Mouse (Mus musculus) R1 (cell line): Measurements from ENCODE around the gene Btg3.

Source experiments
- DNase-seq: peaks from one replicate; pipeline ENCODE4 v3.0.0-alpha.2; 2018; ENCODE audit warnings: low read depth, low spot score

Gene Btg3

DNA sequence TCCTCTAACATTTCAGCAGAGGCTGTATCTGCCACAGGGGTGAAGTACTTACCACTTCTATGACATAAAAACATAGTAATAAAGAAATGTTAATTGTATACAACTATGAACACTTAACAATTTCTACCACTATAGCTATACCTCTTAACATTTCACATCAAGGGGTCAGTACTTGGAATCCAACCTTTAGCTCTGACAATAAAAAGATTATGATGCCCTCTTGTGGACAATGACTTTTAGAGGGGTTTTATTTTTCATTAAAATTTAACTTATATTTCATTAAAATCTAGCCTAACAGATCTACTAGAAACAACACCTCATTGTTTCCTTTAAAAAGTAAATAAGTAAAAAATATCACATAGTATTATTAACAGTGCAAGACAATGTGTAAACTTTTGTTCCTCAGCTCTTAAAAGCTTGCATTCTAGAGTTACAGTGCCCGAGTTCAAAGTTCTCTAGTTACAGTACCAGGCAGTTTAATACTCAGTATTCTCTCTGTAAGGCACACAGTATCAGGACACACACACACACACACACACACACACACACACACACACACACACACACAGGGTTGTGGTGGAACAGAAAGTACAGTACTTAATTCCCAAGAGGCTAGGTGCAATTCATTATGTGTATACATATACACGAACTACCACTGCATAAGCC is 30.2 kb downstream of the Btg3 start:
- DNase-seq = no peak

DNA sequence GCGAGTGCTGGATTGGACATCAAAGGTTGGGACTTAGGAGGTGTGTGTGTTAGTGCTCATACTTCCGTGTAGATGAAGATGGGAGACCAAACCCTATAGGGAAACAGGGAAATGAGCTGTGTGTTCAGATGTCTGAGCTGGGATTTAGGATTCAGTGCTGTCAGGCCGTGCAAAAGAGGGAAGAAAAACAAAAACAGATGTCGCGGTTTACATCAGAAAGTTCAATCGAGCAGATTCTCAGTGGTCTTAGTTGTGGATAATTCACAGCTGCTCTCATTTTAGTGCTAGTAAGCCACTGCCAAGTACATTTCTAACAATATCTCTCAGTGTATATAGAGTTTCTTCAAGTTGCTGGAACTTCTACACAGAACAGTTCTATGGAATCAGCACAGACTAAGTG is 33.2 kb downstream of the Btg3 start:
- DNase-seq = no peak

- DNase-seq = no peak
Measured at GRCm38 (mm10) chr16:78342767-78343166, 34.2 kb downstream of the Btg3 start.

DNA sequence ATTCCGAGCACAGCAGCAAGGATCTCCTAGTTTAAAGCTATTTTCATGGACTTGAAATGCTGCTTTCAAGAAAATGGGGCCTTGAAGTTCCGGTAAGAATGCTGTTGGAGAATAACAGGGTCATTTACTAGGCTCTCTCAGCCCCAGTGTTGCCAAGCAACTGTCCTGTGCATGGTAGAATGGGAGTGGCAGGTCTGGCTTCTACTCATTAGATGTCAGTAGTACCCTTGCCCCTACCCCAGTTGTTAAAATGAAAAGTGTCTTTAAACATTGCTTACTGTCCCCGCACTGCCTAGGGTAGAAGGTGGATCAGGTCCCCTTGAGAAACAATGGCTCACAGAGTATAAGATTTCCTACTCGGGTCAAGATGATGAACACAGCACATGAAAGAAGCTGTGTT is 35.6 kb downstream of the Btg3 start:
- peak; percentile 39 for DNase-seq

- DNase-seq = no peak
Measured at GRCm38 (mm10) chr16:78337226-78337625, 39.8 kb downstream of the Btg3 start.

DNA sequence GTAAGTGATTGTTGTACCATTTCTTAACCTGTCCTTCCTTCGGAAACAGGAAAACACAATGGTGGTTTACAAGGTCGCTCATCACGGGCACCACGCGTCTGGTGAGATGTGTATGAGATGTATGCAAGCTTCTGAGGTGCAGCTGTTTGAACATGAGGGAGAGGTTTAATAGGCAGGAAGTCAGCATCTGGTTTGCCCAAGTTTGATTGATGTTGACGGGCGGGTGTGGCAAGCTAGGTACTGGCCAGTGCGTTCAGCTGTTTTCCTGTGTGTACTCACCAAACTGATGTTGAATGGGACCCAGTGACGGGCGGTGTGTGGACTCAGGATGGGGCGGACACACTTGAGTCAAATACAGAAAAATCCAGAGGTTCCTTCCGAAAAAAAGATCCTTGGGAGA is 49.0 kb downstream of the Btg3 start:
- DNase-seq = no peak

DNA sequence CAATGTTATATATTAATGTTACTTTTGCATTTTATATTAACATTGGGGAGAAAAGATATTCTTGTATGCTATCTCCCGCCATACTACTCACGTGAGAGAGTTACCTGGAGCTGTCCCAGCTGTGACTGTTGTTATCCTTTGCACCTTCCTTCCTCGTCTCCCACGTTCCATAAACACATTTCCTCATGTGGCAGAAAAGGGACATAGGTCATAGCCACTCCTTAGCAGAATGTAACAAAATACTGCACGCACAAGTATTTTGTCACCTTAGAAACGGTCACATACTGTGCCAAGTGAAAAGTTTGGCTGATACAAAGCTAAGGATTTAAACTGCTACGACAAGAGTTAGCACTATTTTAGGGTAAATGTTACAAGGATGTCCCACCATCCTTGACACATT is 49.4 kb downstream of the Btg3 start:
- DNase-seq = no peak

- DNase-seq = no peak
Measured at GRCm38 (mm10) chr16:78325972-78326848, 50.8 kb downstream of the Btg3 start.

- no peak for DNase-seq
Measured at GRCm38 (mm10) chr16:78322140-78322539, 54.9 kb downstream of the Btg3 start.

DNA sequence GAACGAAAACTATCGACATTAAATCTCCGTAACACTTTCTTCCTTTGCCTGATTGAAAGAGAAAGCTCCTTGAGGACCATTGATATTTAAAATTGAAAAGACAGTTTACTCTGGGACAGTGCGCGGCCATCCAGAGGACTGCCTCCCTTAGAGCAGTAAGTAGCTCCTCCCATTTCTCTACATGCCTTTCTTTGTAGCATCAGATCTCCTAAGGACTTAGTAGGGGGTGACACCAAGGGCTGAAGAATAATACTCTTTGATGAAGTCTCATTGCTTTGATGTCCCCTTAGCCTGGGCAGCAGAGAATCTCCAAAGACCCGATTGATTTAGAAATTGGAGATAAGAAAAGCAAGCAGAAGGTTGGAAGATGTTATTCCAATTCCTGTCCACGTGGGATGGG is 55.4 kb downstream of the Btg3 start:
- no peak for DNase-seq

DNA sequence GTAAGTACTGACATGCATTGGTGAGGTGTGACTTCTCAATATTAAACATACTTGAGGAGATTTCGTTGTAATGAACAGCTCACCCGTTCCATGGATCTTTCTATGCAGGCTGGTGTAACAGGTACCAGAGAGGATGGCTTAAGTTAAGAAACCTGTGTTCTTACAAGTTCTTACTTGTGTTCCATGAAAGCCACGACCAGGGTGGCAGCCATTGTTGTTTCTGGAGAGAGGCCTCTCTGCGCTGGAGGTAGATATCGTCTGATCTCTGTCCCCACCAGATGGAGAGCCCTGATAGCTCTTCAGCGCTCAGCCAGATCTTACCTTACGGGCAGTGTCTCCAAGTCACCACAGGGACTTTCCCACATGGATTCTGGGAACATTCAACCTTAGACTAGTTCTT is 57.3 kb downstream of the Btg3 start:
- no peak for DNase-seq

DNA sequence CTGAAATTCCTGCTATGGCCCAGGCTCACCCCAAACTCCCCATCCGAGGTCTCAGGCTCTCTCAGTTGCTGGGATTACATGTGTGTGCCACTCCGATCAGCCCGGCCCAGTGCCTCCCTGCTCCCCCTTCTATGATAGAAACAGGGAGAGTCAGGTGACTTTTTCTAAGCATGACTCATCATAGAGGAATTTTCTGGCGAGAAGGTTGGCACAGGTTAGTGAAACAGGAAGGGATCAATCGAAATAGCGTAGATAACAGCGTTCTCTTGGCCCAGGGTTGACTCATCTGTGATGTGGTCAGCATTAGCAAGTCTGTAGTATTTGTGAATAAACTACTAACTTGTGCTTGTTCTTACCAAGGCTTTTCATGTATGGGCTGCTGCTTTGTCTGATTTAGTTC is 59.0 kb downstream of the Btg3 start:
- peak; percentile 32 for DNase-seq

- DNase-seq = peak; percentile 76
Measured at GRCm38 (mm10) chr16:78316849-78317248, 60.1 kb downstream of the Btg3 start.

- no peak for DNase-seq
Measured at GRCm38 (mm10) chr16:78314026-78314425, 63.0 kb downstream of the Btg3 start.

- no peak for DNase-seq
Measured at GRCm38 (mm10) chr16:78313135-78313887, 63.7 kb downstream of the Btg3 start.

DNA sequence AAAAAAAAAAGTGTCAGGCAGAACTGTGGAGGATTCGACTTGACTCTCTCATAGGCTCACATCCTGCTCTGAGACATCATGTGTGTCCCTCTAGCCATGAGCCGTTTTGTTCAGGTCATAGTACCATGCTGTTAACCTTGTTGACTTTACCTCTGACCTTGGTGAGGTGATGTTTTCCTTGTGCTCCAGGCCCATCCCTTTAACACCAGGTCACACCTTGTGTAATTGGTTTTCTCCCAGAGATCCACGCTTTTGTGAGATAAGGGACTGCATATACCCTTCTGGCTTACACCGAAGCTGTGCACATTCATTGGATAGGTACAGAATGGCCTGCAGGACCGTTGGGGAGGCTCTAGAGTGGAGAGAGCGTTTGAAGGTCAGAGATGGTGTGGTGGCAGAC is 67.7 kb downstream of the Btg3 start:
- no peak for DNase-seq

DNA sequence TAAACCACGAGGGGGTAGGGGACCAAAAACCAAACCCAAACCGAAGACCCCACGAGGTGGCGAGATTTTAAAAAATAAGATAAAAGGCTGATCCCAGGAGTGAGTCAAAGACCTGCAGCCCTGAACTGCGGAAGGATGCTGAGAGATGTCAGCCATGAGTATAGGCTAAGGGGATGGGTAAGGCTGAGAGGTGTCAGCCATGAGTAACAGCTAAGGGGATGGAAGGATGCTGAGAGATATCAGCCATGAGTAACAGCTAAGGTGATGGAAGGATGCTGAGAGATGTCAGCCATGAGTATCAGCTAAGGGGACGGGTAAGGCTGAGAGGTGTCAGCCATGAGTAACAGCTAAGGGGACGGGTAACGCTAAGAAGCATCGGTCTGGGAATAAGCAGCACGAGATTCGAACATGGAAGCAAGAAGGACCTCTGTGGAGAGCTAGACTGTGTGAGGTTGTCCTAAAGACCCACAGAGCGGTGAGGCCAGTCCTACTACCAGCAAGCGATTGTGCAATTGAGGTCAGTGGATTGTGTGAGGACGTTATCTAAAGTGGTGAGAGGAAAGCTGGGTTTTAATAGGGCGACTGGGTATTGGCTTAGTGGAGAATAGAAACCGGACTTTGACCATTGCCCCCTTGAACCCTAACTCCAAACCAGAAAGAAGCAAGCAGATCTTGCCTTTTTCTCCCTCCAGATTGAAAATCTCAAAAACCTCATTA is 69.4 kb downstream of the Btg3 start:
- no peak for DNase-seq

DNA sequence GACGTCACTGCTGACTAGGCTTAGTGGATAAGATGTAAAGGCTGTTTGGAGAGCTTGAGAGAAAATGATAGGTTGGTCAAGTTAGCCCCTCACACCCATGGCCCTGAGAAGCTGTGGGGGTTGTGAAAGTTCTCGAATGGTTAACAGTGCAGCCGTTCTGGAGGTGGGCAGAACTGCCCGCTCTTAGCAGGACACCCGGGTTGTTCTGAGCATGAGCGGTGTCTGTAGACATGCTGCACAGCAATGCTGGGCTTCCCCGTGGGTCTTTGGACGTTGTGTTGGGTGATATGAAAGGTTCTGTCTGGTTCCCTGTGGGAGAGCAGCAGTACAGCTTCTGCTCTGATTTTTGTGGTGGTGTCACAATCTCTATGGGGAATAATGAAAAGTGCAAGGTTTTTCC is 70.4 kb downstream of the Btg3 start:
- DNase-seq = no peak

DNA sequence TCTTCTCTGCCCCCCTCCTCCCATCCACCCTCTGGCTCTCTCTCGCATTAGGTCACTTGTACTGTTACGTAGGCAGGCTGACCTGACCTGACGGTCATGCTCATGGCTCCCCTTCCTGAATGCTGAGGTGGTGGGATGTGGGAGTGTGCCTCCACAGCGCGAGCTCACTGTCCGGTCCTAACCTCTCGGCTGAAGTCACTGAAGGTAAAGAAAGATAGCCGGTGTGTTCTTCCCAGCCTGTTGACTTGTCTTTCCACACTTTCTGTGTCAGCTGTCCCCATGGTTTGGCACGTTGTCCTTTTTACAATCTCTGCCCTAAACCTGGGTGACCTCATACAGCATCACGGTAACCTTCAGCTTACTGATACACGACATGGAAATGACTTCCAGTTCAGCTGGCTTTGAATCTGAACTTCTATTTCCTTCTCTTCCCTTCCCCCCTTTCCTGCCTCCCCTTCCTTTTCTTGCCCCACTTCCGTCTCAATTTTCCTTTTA is 71.3 kb downstream of the Btg3 start:
- DNase-seq = no peak

DNA sequence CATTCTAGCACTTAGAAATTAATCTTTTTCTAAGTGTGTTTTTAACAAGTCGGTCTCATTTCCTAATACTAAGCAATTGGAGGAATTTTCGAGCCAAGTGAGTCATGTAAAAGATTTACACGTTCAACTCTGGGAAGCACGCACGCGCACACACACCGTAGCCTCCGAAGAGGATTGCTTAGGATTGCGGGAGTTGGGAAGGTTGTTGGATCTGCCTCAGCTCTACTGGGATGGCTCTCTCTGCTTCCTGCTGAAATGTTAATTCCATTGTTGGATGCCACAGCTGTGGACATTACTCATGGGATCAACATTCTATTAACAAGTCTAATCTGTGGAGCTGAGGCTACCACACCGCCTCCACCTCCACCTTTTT is 74.3 kb downstream of the Btg3 start:
- DNase-seq = peak; percentile 67

DNA sequence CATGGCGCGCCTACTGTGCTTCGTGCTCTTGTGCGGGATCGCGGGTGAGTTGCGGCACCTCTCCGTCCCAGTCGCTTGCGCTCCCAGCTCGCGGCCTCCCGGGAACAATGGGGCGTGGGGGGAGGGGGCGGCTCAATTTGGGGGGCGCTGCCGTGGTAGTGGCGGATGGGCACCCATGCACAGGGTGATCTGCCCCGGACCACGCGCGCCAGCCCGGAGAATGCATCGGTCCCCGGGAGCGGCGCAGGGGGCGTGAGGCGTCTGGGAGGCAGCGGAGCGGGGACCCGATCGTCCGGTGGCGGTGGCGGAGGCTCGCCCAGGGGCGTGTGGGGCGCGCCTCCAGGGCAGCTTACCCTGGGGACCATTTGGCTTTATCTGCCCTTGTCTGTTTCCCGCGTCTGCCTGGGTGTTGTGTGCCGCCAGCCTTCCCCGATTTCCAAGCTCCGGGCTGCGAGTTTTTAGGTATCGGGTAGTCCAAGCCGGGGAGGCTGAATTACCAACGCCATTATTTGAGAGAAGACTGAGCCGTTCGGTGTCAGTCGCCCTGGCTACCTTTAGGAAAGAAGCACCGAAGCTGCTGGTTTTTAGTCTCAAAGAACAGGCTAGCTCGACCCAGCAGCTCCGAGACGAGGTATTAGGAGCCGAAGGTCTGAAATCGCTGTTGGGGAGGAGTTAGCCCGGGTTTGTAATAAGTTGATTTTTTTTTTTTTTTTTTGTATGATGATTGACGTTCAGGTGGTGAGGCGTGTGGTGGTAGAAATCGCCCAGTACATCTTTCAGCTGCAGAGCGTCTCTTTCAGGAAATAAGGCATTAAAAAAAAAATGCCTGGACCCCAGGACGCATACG is 74.9 kb downstream of the Btg3 start:
- DNase-seq = peak; percentile 44
